Mouse (Mus musculus) ES-E14 (cell line): ENCODE data around the gene Mpp6. TPM values are rescaled to one million over a fixed set of nuclear protein-coding genes. Genes with fewer than 3 reads are reported as not detected.

Experiments
- DNase-seq: peaks from one replicate; pipeline ENCODE4 v3.0.0-alpha.2; 2013; ENCODE audit warnings: low read depth, low spot score
- H3K27ac ChIP-seq: 2 replicates; pipeline ENCODE4 v1.5.1; 2012; ENCODE audit warnings: low read depth, mild to moderate bottlenecking, low read length, moderate library complexity, mixed read lengths; ENCODE audit not compliant: poor library complexity, insufficient read depth, severe bottlenecking
- H3K36me3 ChIP-seq: 2 replicates; pipeline ENCODE4 v1.6.1; 2012; ENCODE audit warnings: mild to moderate bottlenecking, low read length, moderate library complexity, mixed read lengths; ENCODE audit not compliant: control insufficient read depth, poor library complexity, insufficient read depth, severe bottlenecking
- H3K4me1 ChIP-seq, 2 experiments: fragments of 150-350 bp in 1 of 2; sonication (generic) in 1 of 2; 2 replicates each; pipeline ENCODE4 v1.6.1; 2012; ENCODE audit warnings: low read length in 2 of 2, mild to moderate bottlenecking in 1 of 2, mixed read lengths in 1 of 2; ENCODE audit not compliant: control insufficient read depth in 2 of 2, insufficient read depth in 2 of 2, poor library complexity in 1 of 2
- H3K4me3 ChIP-seq, 2 experiments: fragments of 150-350 bp in 1 of 2; sonication (generic) in 1 of 2; 2 replicates each; pipeline ENCODE4 v1.5.1; 2012; ENCODE audit warnings: low read length in 2 of 2, low read depth in 1 of 2, mild to moderate bottlenecking in 1 of 2, mixed read lengths in 1 of 2; ENCODE audit not compliant: insufficient read depth in 1 of 2, poor library complexity in 1 of 2, severe bottlenecking in 1 of 2
- H3K9ac ChIP-seq: 2 replicates; pipeline ENCODE4 v1.6.1; 2012; ENCODE audit warnings: low read depth, mild to moderate bottlenecking, low read length, mixed read lengths; ENCODE audit not compliant: poor library complexity, insufficient read depth, severe bottlenecking
- H3K9me3 ChIP-seq: fragments of 150-350 bp; sonication (generic); 2 replicates; pipeline ENCODE4 v1.6.1; 2012; ENCODE audit warnings: low read depth, mild to moderate bottlenecking, low read length; ENCODE audit not compliant: control insufficient read depth, insufficient read depth
- CHD2 ChIP-seq: IDR thresholded peaks from 2 replicates; pipeline ENCODE4 v1.6.1; 2014; ENCODE audit warnings: mild to moderate bottlenecking, low read depth, low read length, inconsistent platforms
- HCFC1 ChIP-seq: IDR thresholded peaks from 2 replicates; pipeline ENCODE4 v1.6.1; 2012; ENCODE audit warnings: low read length, inconsistent platforms, borderline replicate concordance; ENCODE audit not compliant: insufficient read depth
- MAFK ChIP-seq: IDR thresholded peaks from 2 replicates; pipeline ENCODE4 v1.6.1; 2014; ENCODE audit warnings: mild to moderate bottlenecking, low read depth, low read length, inconsistent platforms; ENCODE audit not compliant: insufficient read depth
- ZC3H11A ChIP-seq: IDR thresholded peaks from 2 replicates; pipeline ENCODE4 v1.6.1; 2012; ENCODE audit warnings: low read depth, mild to moderate bottlenecking, inconsistent platforms, low read length, borderline replicate concordance
- ZNF384 ChIP-seq: IDR thresholded peaks from 2 replicates; pipeline ENCODE4 v1.6.1; 2012; ENCODE audit warnings: low read depth, low read length, inconsistent platforms
- in situ Hi-C, 2 experiments: fragments of 600-800 bp; cut with MboI; formaldehyde crosslinking; loops; one replicate each; pipeline ENCODE4 v1.15.1; 2025; ENCODE audit warnings: low sequenced_read_pairs in 2 of 2, inconsistent platforms in 1 of 2; ENCODE audit not compliant: unreplicated experiment in 2 of 2
- total RNA-seq: library from RNA; depleted of rRNA; stranded (reverse); fragments of 300-350 nt; gene quantifications from 2 replicates; pipeline ENCODE4 v1.2.3, GENCODE M21; 2012; rRNA removed

The Mpp6 gene
- 64.2 and 65.0 TPM in 2 replicates for total RNA-seq

GRCm38 (mm10) chr6:50109757-50110378 lies at the start of gene Mpp6:
Gene Mpp6, plus strand, starts transcription at chr6:50110241.
- peak within 1 kb of the TSS; percentile 87 to 97 for H3K4me3 ChIP-seq
- in situ Hi-C loops: no loop called here
- TF ChIP-seq ZNF384: no peak
- no peak for TF ChIP-seq MAFK
- no peak for TF ChIP-seq ZC3H11A
- no peak for TF ChIP-seq CHD2
- no peak for TF ChIP-seq HCFC1
- peak; percentile 65 for DNase-seq
- peak within 1 kb of the TSS; percentile 61; the same call in 1 of the 2 replicates for H3K27ac ChIP-seq
- H3K4me1 ChIP-seq: peaks cover 2 to 6% of the 10 kb centered on the region in 2 experiments; a peak in 3 of 4 replicates
- no peaks in the 10 kb centered on the region for H3K36me3 ChIP-seq
- no peaks in the 10 kb centered on the region for H3K9me3 ChIP-seq
- peak within 1 kb of the TSS; percentile 95 for H3K9ac ChIP-seq

GRCm38 (mm10) chr6:50066172-50066571 lies 43.9 kb upstream of the Mpp6 start:
- no peaks in the 10 kb centered on the region for H3K36me3 ChIP-seq
- H3K27ac ChIP-seq: no peak overlapping the region
- DNase-seq: no peak
- no peaks in the 10 kb centered on the region for H3K4me1 ChIP-seq
- in situ Hi-C loops: no loop called here
- no peaks in the 10 kb centered on the region for H3K9me3 ChIP-seq
- H3K4me3 ChIP-seq: no peak overlapping the region
- TF ChIP-seq ZC3H11A (no peak), HCFC1 (no peak), MAFK (no peak), CHD2 (no peak), ZNF384 (no peak)
- no peak overlapping the region for H3K9ac ChIP-seq

GRCm38 (mm10) chr6:50068490-50068889 lies 41.6 kb upstream of the Mpp6 start:
- TF ChIP-seq ZC3H11A (no peak), CHD2 (no peak), MAFK (no peak)
- in situ Hi-C loops: no loop called here
- Histone ChIP-seq H3K9me3 (no peaks in the 10 kb centered on the region), H3K4me3 (no peak overlapping the region), H3K27ac (no peak overlapping the region), H3K9ac (no peak overlapping the region), H3K36me3 (no peaks in the 10 kb centered on the region), H3K4me1 (no peaks in the 10 kb centered on the region)
- no peak for DNase-seq

GRCm38 (mm10) chr6:50075248-50075647 lies 34.8 kb upstream of the Mpp6 start:
- H3K4me3 ChIP-seq: no peak overlapping the region
- no peak for DNase-seq
- no peaks in the 10 kb centered on the region for H3K36me3 ChIP-seq
- TF ChIP-seq CHD2 (no peak), ZNF384 (no peak), ZC3H11A (no peak), MAFK (no peak), HCFC1 (no peak)
- in situ Hi-C loops: no loop called here
- no peak overlapping the region for H3K9ac ChIP-seq
- H3K27ac ChIP-seq: no peak overlapping the region
- H3K4me1 ChIP-seq: no peaks in the 10 kb centered on the region
- no peaks in the 10 kb centered on the region for H3K9me3 ChIP-seq

GRCm38 (mm10) chr6:50076473-50076872 lies 33.6 kb upstream of the Mpp6 start:
- Histone ChIP-seq H3K9me3 (no peaks in the 10 kb centered on the region), H3K4me3 (no peak overlapping the region), H3K27ac (no peak overlapping the region), H3K9ac (no peak overlapping the region), H3K4me1 (no peaks in the 10 kb centered on the region), H3K36me3 (no peaks in the 10 kb centered on the region)
- DNase-seq: no peak
- TF ChIP-seq CHD2 (no peak), HCFC1 (no peak), MAFK (no peak), ZNF384 (no peak), ZC3H11A (no peak)
- in situ Hi-C loops: no loop called here
